10 mouse cellular contexts compared by ENCODE assay signal in genomic region chr9:44454891-44455220, GRCm38 (mm10). TPM values are rescaled to one million over a fixed set of nuclear protein-coding genes. Genes with fewer than 3 reads are reported as not detected.
DNase-seq lines count a peak whose midpoint lies in the region; ATAC-seq and TF ChIP-seq lines count a peak whose summit lies in the region.
"Had no signal": no experiment of that assay in that cellular context is flagged by ENCODE, and none has a peak within 500 bp of the region (broad histone marks: within the 10 kb centered on the region; RNA-seq: fewer than 3 reads in every experiment).

Upk2 (minus strand) TSS chr9:44454976.

- peak; percentile 62 for TF ChIP-seq CTCF in intestine, postnatal 0 days (IDR thresholded peaks at IDR 0.05; ENCODE audit: low read depth)

- H3K4me1 ChIP-seq in heart, embryonic 13.5 days = peaks cover 4% of the 10 kb centered on the region; the same call in 1 of the 2 replicates
- peaks cover 38% of the 10 kb centered on the region for H3K4me1 ChIP-seq in embryonic facial prominence, embryonic 10.5 days
- H3K4me1 ChIP-seq in intestine, postnatal 0 days (replicated peaks; ENCODE audit: control insufficient read depth, insufficient read depth, low read length) = no peaks in the 10 kb centered on the region

- no peak within 1 kb of the TSS for H3K4me3 ChIP-seq in heart, embryonic 13.5 days
- no peak within 1 kb of the TSS for H3K4me3 ChIP-seq in embryonic facial prominence, embryonic 10.5 days
- no peak within 1 kb of the TSS for H3K4me3 ChIP-seq in intestine, postnatal 0 days (ENCODE audit: low read depth, low read length)

- no peaks in the 10 kb centered on the region for H3K9me3 ChIP-seq in heart, embryonic 13.5 days
- no peaks in the 10 kb centered on the region for H3K9me3 ChIP-seq in embryonic facial prominence, embryonic 10.5 days
- H3K9me3 ChIP-seq in intestine, postnatal 0 days (ENCODE audit: control insufficient read depth) = no peaks in the 10 kb centered on the region

- H3K36me3 ChIP-seq in heart, embryonic 13.5 days = no peaks in the 10 kb centered on the region
- H3K36me3 ChIP-seq in embryonic facial prominence, embryonic 10.5 days (replicated peaks) = no peaks in the 10 kb centered on the region
- no peaks in the 10 kb centered on the region for H3K36me3 ChIP-seq in intestine, postnatal 0 days (ENCODE audit: control insufficient read depth, insufficient read depth)

- H3K27me3 ChIP-seq in heart, embryonic 13.5 days (replicated peaks) = peaks cover 60% of the 10 kb centered on the region
- H3K27me3 ChIP-seq in embryonic facial prominence, embryonic 10.5 days (replicated peaks; ENCODE audit: low read depth, poor library complexity, severe bottlenecking) = peaks cover 47% of the 10 kb centered on the region
- no peaks in the 10 kb centered on the region; the same call in 1 of the 2 replicates for H3K27me3 ChIP-seq in intestine, postnatal 0 days (replicated peaks; ENCODE audit: control insufficient read depth, insufficient read depth, low read length)

- no peak within 1 kb of the TSS for H3K9ac ChIP-seq in heart, embryonic 13.5 days
- H3K9ac ChIP-seq in intestine, postnatal 0 days (ENCODE audit: low read depth, low read length) = no peak within 1 kb of the TSS

- DNase-seq in heart, postnatal 14 days = no peak
- peak; percentile 21 for DNase-seq in 3T3-L1 (ENCODE audit: low read depth, low spot score)
- DNase-seq in embryonic facial prominence, embryonic 10.5 days (ENCODE audit: low spot score) = no peak
- no peak for DNase-seq in urinary bladder, postnatal 14 days (ENCODE audit: low spot score)
- no peak for DNase-seq in layer of hippocampus, adult 9-11 months
- DNase-seq in adrenal gland, postnatal 4 days (ENCODE audit: low spot score in 2 of 2) = no peak

- peak within 1 kb of the TSS; percentile 33 for H3K4me2 ChIP-seq in heart, embryonic 13.5 days
- peak within 1 kb of the TSS; percentile 30; the same call in 1 of the 2 replicates for H3K4me2 ChIP-seq in intestine, postnatal 0 days (replicated peaks; ENCODE audit: low read depth)

- H3K27ac ChIP-seq in heart, embryonic 13.5 days (replicated peaks) = no peak within 1 kb of the TSS
- H3K27ac ChIP-seq in embryonic facial prominence, embryonic 10.5 days (replicated peaks) = peak within 1 kb of the TSS; percentile 32
- H3K27ac ChIP-seq in intestine, postnatal 0 days (ENCODE audit: low read depth, low read length) = no peak within 1 kb of the TSS

- ATAC-seq in heart, embryonic 13.5 days (ENCODE audit: extremely low read depth, insufficient number of reproducible peaks, low FRiP score, low TSS enrichment) = no peak
- ATAC-seq in intestine, postnatal 0 days = no peak

- intact Hi-C loops in heart, postnatal 14 days (cut with DNase I) = loop anchor here (1.0 to 2.0 kb wide), 4 partner anchors 22 to 230 kb away; no protein-coding TSS in a partner anchor

- 19% methylated on average over 4 of the region's 4 CpGs for WGBS in heart, embryonic 13.5 days
- 9% methylated on average over 4 of the region's 4 CpGs for WGBS in embryonic facial prominence, embryonic 10.5 days
- WGBS in intestine, postnatal 0 days = 26% methylated on average over 4 of the region's 4 CpGs

RNA-seq across cellular contexts. Expression of gene Upk2, which starts in this region (rescaled TPM):
- not detected in 2 replicates for polyA plus RNA-seq in heart, embryonic 13.5 days (2015; fragmentation: Nextera tagmentation; extraction: Ambion mirVana)
- total RNA-seq in heart, postnatal 14 days (2021) = not detected
- polyA plus RNA-seq in embryonic facial prominence, embryonic 10.5 days (2016; fragmentation: Nextera tagmentation; extraction: Ambion mirVana) = 0.41 and 0.59 TPM in 2 replicates
- not detected in 2 replicates for polyA plus RNA-seq in intestine, postnatal 0 days (2015; fragmentation: Nextera tagmentation; extraction: Ambion mirVana)
- total RNA-seq in adrenal gland, postnatal 4 days (2021) = not detected
- total RNA-seq: megakaryocyte-erythroid progenitor cell, adult 5-6 weeks; MEL had no signal
